Mouse (Mus musculus): Measurements from ENCODE around the gene AL607142.1.

Gene AL607142.1

DNA sequence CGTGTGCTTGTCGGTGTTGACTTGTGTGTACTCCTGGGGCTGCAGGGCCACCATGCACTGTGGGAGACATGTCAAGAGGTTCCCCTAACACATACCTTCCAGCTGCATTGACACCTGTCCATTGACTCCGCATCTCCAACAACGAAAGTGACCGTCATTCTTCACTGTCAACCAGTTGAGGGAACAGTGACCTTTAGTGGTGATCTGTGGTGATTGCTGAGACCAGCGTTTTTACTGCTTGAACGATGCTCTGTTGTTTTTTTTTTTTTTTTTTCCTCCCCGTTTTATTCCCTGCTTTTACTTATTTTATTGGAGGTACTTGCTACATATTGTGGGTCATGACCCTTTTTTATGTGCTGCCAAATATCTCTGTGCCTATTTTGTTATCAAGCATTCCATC, 7.3 kb upstream of the AL607142.1 start:
- no peak for DNase-seq (ENCODE audit: low read depth, low spot score)

DNA sequence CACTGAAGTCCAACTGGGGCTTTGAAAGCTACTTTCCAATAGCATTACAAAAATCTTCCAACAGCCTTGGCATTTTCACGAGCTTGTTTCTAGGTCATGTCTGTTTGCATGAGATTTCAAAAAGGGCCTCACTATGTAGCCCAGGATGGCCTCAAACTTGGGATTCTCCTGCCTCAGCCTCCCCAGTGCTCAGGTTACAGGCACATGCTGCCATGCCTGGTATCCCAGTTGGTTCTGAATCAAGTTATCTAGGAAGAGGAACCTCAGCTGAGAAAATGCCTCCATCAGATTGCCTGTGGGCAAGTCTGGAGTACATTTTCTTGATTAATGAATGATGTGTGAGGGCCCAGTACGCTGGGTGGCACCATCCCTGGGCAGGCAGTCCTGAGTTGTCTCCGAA, 6.6 kb upstream of the AL607142.1 start:
- DNase-seq (ENCODE audit: low read depth, low spot score), result no peak

DNA sequence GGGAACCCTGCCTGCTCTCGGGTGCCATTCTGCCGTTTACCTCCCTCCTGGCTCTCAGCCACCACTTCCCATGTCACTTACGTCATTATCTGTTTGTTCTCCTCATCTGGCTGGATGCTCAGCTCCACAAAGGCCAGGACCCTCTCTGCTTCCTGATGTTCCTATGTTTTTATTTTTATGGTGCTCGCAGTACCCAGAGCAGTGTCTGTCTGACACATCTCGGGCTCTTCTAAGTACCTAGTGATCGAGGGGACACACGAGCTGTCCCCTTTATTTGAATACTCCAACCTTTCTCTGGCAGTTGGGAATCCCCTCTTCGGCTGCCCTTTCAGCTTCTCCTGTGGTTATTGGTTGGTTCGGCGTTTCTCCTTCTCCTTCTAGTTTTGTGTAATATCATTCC, 6.0 kb upstream of the AL607142.1 start:
- DNase-seq (ENCODE audit: low read depth, low spot score), result no peak

DNA sequence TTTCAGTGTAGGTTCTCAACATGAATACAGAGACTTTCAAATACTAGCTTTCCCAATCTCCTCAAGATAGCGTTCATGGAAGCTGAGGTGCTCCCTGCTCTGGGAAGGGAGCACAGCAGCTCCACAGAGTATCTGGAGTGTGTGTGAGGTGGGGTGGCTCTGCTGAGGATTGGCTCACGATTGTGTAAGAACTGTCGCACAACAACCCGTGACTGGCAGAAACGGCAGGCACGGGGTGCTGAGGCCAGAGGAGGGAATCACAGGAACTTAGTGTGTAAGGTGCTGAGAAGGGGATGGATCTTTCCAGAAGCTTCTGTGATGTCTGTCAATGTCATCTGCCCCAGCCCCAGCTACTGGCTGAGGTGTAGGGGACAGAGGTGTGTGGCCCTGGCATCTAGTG, 3.1 kb upstream of the AL607142.1 start:
- DNase-seq (ENCODE audit: low read depth, low spot score), result no peak

DNA sequence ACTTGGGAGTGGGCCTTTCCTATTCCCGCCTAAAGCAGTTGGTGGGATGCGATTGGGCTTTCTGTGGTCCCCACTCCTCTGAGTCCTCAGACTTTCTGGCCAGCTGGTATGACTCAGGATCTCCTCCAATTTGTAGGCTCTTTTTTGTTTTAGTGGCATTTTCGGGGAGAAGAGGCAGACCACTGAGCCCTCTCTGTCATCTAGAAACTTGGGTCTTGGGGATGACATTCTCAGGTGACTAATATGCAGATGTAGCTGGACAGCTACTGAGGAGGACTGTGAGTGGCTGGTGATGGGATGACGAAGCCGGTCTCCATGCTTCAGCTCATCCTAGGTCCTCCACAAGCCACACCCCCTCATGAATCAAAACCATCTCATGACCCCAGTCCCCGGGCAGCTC, 2.6 kb upstream of the AL607142.1 start:
- no peak for DNase-seq (ENCODE audit: low read depth, low spot score)

DNA sequence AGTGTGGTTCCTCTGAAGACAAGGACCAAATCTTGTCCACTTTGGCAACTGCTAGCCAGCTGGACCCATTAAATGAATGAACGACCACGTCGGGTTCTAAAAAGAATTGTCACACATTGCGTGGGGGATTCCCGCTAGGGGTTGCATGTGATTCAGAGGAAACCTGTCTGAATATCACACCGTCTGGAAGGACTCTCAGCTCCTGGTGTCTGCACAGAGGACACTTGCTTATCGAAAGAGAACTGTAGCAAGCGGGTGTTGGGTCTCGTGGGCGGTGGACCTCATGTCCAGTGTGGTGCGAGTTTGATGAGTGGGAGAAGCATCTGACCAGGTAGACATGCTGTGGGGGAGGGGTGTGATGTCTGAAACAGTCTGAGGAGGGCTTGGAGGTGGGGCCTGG, 2.0 kb upstream of the AL607142.1 start:
- DNase-seq (ENCODE audit: low read depth, low spot score), result no peak

DNA sequence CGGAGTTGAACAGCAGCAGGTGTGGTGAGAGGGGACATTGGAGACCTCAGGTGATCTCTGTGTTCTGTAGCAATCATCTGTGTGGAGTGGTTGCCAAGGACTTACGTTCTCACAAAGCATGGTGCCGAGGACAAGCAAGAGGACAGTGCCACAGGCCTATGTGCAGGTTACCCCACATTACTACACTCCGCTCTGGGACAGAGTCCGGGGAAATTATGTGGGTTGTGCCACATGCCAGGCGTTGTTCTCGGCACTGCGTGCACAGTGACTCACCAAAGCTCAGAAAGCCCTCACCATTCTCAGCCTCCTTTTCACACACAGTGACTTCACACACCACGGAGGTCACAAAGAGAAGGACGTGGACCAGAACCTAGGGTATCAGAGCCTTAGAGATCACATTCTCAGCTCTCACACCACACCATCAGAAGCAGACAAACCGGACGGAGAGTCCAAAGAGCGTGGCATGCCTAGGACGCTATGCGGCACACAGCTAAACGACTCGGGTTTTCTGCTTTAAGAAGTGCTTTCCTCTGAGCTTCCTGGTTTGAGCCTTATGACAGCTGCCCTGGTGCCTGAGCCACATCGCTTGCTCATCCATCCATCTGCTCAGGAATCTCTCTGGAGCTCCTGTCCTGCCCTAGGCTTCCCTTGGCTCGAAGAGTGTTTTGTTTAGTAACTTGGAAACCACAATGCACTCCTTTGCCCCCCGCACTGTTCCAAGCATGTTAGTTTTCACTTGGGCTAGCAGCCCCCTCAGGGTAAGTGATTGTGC, 1.3 kb upstream of the AL607142.1 start:
- no peak for DNase-seq (ENCODE audit: low read depth, low spot score)

DNA sequence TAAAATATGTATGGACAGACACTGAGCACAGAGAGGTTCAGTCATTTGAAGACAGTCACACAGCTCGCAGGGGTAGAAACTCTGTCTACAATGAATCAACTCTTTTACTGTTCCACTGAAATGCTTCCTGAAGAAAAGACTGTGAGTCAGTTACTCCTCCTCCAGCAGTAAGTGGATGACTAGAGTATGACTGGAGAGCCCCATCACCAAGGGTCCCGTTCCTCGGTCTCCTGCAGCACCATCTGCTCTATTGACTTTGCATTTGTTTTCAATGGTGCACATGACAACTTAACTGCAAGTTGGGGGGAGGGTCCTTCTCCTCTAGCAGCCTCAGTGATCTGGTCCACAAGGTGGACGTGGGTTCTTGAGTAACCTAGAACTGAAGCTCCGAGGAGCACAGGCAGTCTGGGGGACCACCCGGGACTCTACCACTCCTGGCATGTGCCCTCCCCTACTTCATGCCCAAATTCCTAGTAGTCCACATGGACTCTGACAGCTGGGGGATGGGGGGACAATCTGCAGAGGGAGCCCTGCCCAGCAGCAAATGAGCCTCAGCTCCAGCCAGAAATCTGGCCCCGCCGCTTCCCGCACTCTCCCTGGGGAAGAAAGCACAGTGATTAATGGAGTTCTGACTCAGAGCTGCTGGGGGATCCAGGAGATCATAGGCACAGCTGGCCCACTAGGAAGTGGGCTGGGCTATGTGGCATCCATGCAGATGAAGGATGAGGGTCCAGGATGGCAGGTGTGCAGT, 2.2 kb downstream of the AL607142.1 start:
- no peak for DNase-seq (ENCODE audit: low read depth, low spot score)

DNA sequence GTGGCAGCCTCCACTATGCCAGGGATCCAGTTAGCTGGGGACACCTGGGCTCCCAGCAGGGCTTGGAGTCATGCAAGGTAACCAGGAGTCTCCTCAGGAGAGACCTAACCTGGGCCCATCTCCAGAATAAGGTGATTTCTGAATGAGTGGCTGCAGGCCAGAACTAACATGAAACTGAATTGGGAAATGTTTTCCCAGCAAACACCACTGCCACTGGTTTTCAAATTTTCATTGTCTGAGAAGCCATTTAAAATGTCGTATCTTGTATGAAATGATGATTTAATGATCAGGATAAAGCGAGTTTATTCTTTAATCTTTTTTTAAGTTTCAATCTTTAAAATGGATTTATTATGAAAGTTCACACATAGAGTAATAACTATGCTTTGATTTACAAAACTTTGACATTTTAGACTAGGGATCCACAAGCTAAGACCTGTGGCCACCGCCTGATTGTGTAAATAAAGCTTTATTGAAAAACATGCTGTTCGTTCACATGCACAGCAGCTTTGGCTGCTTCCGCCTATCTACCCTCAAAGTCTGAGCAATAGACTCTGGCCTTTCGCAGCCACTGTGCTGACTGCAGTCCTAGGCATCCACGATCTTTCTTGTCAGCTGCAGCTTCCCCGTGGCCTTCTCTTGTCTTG, 2.9 kb downstream of the AL607142.1 start:
- no peak for DNase-seq (ENCODE audit: low read depth, low spot score)

DNA sequence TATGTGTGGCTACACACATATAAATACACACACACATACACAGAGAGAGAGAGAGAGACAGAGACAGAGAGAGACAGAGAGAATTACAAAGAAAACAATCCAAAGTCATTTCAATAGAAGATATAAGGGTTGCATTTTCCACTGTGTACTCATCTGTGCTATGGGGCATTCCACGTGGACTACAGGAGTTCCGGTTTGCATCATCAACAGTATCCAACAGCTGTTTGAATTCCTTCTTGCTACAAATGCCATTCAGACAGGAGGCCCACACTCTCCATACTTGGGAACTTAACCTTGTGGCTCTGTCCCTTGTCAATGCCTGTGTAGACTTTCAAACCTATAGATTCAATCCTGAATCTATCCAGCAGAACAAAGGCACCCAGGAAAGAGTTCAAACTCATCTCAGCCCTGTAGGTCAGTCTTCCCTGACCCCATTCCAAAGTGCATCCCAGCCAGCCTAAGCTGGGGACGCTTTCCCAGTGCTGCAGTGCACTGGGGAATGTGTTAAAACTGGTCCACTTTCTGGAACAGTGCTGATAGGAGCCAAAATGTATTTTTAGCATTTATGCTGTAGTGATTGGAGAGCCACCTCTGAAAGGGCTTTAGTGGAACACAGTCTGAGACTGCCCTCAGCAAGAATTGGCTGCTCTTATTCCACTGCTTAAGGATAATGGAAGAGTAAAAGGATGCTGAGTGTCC, 4.2 kb downstream of the AL607142.1 start:
- DNase-seq (ENCODE audit: low read depth, low spot score), result no peak

DNA sequence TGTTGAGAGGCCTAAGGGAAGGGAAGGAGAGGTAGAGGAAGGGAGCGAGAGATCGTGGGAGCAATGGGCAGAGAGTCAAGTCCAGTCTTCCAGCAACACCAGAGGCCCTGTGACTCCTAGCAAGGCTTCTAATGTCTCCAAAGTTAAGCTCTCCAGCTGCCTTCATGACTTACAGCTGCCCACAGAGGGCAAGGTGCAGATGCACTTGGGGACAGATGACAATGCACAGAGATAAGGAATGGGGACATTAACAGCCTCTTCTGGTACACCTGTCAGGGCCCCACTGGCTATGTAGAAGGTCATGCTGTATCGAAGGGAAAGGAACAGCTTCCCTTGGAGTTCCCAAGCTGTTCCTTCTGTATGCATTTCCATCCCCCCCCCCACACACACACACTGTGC, 4.8 kb downstream of the AL607142.1 start:
- DNase-seq (ENCODE audit: low read depth, low spot score), result no peak

DNA sequence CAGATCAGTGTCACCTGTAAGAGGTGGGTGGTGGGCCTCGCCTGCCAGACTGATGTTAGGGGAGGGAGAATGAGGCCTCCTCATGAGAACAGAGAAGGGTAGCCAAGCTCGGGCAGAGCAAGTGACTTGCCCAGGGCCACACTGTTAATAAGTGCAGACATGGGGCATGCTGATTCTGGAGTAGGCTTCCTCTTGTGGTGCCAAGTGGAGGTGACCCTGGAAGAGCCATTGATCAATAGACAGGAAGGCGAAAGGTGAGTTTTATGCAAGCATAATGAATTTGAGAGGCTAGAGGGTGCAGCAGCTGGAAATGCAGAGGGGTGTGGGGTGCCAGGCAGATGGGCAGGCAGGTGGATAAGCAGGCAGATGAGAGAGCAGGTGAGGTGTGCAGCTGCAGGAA, 6.6 kb downstream of the AL607142.1 start:
- no peak for DNase-seq (ENCODE audit: low read depth, low spot score)

DNA sequence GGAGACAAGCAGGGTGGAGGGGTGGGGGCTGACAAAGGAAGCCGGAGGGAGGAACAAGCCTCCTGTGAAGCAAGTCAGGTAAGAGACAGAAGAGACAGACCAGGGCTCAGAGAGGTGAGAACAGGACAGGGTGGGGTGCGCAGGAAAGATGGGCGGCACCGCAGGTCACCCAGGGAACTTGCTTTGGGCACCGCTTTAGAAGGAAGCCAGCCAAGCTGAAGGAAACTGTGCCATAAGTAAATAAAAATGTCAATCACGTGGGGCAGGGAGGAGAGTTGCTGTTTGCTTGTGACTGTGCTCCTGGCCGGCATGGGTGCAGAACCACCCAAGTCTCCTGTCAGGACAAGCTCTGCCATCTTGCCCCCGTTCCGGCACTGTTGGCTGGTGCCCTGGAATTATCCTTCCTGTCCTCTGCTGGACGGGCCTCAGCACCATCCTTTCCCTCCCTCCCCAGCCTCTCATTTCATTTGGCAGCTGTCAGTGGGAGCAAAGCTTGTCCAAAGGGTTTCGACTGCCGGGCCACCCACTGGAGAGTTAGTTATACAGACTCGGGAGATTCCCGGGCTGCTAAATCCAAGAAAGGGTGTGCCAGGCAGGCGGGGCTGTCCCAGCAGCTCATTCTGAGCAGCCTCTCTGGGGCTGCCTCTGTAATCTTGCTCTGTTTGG, 7.2 kb downstream of the AL607142.1 start:
- no peak for DNase-seq (ENCODE audit: low read depth, low spot score)

DNA sequence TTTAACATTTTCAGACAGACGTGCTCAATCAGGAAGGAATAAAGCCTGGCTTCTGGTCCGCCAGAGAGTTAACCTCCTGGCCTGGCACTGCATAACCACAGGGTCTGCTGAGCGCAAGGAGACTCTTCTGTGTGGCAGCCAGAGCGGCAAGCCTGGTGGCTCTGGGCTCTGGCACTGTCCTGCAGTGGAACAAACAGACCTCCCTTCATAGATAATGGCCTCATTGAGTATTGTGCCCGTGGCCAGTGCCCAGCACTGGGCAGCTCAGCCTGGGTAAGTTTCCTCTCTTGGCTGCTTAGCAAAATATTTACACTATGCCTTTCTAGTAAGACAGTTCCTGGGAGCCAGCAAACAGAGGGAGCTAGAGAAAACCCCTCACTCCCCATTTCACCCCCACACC, 9.3 kb downstream of the AL607142.1 start:
- DNase-seq (ENCODE audit: low read depth, low spot score), result no peak

DNA sequence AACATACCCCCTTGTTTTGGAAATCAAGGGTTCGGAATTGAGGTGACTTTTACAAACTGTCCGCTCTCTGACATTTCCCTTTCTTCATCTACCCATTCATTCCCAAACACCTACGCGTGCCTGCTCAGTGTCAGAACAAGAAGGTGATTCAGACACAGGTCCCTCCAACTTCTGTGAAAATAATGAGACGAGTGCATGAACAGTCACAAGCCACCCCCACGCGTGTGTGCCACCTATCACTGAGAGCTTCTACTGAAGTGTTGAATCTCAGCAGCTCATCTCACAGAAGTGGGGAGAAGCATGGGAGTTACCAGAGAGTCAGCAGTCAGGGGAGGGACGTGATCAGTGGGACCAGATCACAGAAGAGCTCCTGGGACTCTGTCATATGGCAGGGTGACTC, 12.5 kb downstream of the AL607142.1 start:
- no peak for DNase-seq (ENCODE audit: low read depth, low spot score)

DNA sequence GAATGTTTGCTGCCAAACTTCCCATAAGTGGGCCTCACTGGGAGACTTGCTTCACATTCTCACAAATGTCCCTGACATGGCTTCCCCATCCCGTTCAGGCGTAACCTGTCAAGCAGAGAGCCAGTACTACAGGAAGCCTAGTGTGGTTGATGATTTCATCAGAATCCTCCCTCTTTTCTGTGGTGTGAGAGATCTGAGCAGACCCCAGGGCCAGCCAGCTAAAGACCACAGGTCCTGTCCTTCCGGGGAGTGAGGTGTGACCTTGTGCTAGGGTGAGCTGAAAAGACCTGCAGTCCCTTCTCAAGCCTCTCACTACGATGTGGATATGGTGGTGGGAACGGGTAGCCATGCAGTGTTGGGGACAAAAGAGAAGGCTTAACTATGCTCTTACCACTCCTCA, 17.7 kb downstream of the AL607142.1 start:
- DNase-seq (ENCODE audit: low read depth, low spot score), result no peak

DNA sequence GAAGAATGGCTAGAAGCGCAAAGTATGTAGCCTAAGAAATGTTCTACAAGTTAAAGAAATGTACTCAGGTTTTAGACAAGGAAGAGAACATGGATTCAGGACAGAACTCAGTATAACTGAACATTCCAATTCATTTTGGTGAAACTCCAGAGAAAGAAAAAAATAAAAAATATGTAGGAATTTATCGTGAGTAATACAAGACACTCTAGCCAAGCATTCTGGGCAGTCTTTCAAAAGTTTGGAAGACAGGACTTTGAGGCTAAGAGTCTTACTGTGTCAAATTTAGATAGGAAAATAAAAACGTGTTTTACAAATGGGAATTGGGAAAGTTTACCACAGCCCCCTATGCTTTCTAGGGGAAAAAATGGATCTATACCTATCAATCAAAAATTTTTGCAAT, 18.9 kb downstream of the AL607142.1 start:
- DNase-seq (ENCODE audit: low read depth, low spot score), result no peak

DNA sequence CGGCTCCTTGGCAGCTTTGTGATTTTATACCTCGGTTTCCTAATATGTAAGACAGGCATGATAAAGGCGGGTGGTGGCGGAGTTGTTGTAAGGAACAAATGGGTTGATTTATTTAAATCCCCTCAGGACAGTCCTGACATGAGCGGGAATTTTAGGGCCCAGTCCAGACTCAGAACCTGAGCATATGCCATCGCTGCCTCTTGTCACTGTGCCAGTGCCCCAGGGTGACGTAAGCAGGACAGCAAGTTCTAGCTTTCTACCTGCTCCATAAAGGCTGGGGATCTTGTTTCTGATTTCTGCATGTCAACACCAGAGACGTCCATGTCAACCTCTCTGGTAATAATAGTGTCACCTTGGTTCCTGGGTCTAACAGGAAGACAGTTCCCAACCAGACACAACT, 24.7 kb downstream of the AL607142.1 start:
- DNase-seq (ENCODE audit: low read depth, low spot score), result no peak

DNA sequence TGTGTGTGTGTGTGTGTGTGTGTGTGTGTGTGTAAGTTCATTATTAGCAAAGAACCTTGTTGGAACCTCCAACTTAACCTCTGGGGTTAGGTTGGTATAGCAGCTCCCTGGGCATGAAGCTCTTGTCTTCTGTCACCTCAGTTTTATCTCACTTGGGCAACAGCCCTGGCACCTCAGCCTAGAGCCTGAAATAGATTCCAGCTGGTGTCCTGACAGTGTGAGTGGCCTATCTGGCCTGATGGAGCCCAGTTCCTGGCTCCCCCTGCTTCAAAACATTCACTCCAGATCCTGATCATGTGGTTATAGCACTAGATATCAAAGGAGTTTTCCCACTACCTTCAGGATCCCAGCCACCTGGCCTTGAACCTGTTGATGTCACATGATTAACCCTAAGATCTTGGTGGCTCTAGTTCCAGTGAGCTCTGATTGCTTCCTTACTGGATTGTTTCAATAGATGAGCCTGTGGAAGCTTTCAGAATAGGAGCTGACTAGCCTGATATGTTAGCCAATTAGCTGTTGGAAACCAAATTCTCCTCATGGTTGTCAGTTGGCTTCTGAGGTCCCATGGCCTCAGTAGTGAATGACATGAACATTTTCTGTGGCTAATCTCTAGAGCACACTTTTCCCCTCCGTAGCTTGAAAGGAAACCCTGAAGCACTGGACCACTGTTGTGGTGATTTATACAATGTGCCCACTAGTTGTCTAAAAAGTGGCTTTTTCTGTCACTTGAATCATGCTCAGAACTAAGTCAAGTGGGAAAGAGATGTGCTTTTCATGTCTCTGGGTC, 27.4 kb downstream of the AL607142.1 start:
- DNase-seq (ENCODE audit: low read depth, low spot score), result no peak

DNA sequence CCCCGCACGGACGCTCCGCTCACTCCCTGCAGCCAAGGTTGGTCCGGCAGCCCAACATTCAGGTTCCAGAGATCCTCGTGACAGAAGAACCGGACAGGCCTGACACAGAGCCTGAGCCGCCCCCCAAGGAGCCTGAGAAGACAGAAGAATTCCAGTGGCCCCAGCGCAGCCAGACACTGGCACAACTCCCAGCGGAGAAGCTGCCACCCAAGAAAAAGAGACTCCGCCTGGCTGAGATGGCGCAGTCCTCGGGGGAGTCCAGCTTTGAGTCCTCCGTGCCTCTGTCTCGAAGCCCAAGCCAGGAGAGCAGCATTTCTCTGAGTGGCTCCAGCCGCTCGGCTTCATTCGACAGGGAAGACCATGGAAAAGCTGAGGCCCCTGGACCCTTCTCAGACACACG, 32.1 kb downstream of the AL607142.1 start:
- no peak for DNase-seq (ENCODE audit: low read depth, low spot score)

DNA sequence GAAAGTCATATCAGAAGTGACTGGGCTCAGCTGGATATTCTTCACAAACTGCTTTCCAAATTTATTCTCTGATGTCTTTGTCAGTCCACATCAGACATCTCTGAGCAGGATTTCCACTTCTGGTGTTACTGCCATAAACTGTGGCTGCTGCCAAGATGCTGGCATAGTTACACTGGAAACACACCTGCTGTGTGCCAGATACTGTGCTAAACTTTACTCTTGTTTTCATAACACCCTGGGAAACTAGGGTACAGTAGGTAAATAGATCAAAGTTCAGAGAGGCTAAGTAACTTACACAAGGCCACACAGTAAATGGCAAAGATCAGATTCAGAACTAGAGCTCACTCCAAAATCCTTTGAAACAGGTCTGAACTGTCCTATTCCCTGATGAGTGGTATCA, 36.4 kb downstream of the AL607142.1 start:
- no peak for DNase-seq (ENCODE audit: low read depth, low spot score)

Measured in R1 (cell line).